8 mouse cellular contexts compared by ENCODE assay signal in the genomic region with DNA sequence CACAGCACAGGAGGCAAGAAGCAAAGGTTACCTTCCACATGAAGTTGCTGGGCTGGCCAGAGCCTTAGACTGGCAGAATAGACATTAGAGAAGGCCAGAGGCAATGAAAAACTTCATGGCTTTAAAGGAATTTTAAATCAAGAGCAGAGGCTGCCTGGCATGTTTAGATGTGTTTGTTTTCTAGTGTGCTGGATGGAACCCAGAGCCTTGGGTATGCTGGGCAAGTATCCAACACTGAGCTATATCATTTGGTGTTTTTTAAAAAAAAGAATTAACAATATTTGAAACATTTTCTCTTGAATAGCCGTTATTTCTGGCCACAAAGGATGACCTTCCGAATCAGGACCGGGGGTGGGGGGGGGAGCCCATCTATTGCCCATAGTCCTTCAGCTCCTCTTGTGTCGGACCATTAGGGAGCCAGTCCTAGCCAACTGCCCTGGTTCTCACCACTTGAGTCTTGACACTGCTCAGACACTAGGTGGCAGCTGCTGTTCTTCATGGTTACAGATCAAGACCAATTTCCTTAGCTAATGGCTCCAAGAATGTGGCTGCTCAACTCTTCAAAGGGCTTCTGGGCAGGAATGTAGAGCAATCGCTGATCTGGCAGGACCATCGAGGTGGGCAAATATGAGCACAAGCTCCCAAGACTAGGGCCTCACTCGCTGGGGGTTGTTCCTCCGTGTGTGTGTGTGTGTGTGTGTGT. TPM values are rescaled to one million over a fixed set of nuclear protein-coding genes. Genes with fewer than 3 reads are reported as not detected.
A peak's percentile ranks its signal among the peaks of the same experiment; 100 is the strongest.
DNase-seq lines count a peak whose midpoint lies in the region; ATAC-seq and TF ChIP-seq lines count a peak whose summit lies in the region.

No protein-coding gene starts in this region.

- no peak overlapping the region for H3ac ChIP-seq in C2C12 (ENCODE audit: control insufficient read depth, insufficient read length, low read depth)

- peak; percentile 47 to 66 for DNase-seq in cerebellum, adult 18-20 months
- DNase-seq in cerebellum, adult 11 months: no peak
- DNase-seq in cerebellum, adult 2 months: peak; percentile 56 to 66
- DNase-seq in kidney, adult 8-10 months: peak; percentile 55 to 67
- DNase-seq in lung, adult 18-20 months: peak; percentile 58 to 72
- DNase-seq in retina, postnatal 7 days (ENCODE audit: low read depth, low spot score): peak; percentile 49

- peaks cover 19% of the 10 kb centered on the region for H3K4me1 ChIP-seq in cerebellum, adult 2 months (ENCODE audit: control insufficient read depth, insufficient read depth, low read length)

- WGBS in cerebellum, adult 2 months: 40% methylated on average over 8 of the region's 8 CpGs

- peaks cover 29% of the 10 kb centered on the region for H3K36me3 ChIP-seq in C2C12 (ENCODE audit: control insufficient read depth, insufficient read depth)

- TF ChIP-seq CTCF in C2C12 (IDR thresholded peaks at IDR 0.05; ENCODE audit: control insufficient read depth, insufficient read depth, insufficient read length): peak; percentile 38
- peak; percentile 70 for TF ChIP-seq CTCF in cerebellum, adult 2 months (IDR thresholded peaks at IDR 0.05; ENCODE audit: borderline replicate concordance, insufficient read depth, low read depth, low read length)

- peak; percentile 50 for ATAC-seq in granulocyte monocyte progenitor cell, adult 5-6 weeks (replicated peaks; ENCODE audit: poor library complexity, severe bottlenecking)

- H3K79me3 ChIP-seq in C2C12 (ENCODE audit: low read depth): no peaks in the 10 kb centered on the region

- no peak overlapping the region for H3K4me3 ChIP-seq in C2C12 (ENCODE audit: insufficient read depth, poor library complexity, severe bottlenecking)
- no peak overlapping the region for H3K4me3 ChIP-seq in cerebellum, adult 2 months (replicated peaks; ENCODE audit: insufficient read depth, low read depth, low read length)

- no peak for TF ChIP-seq POLR2A in cerebellum, adult 2 months (IDR thresholded peaks at IDR 0.05; ENCODE audit: borderline replicate concordance, insufficient read depth, low read length)

- H3K27ac ChIP-seq in cerebellum, adult 2 months (ENCODE audit: insufficient read depth, low read length): no peak overlapping the region

- H3K79me2 ChIP-seq in C2C12 (ENCODE audit: control insufficient read depth, insufficient read depth): no peaks in the 10 kb centered on the region

- H3K27me3 ChIP-seq in C2C12 (ENCODE audit: control insufficient read depth, insufficient read depth, insufficient read length): no peaks in the 10 kb centered on the region
- no peaks in the 10 kb centered on the region for H3K27me3 ChIP-seq in cerebellum, adult 2 months (ENCODE audit: control insufficient read depth, insufficient read depth, low read length)

TF ChIP-seq in C2C12, 6 proteins besides CTCF, POLR2A, EP300 and RAD21:
- TF ChIP-seq USF1 (IDR thresholded peaks at IDR 0.05; ENCODE audit: low read depth) (no peak), MYOD1 (IDR thresholded peaks at IDR 0.05; ENCODE audit: control insufficient read depth, insufficient read length, low read depth) (no peak), CEBPB (IDR thresholded peaks at IDR 0.05; ENCODE audit: low read depth) (no peak), FOSL1 (IDR thresholded peaks at IDR 0.05; ENCODE audit: insufficient read depth, low read length, poor library complexity, severe bottlenecking) (no peak), MAX (IDR thresholded peaks at IDR 0.05) (no peak), MYOG (IDR thresholded peaks at IDR 0.05; ENCODE audit: control insufficient read depth, extremely low read depth, insufficient read length) (no peak)

RNA-seq across cellular contexts. Expression of gene Arid5a, which starts 16.4 kb away (rescaled TPM):
- polyA plus RNA-seq in C2C12 (2012; fragmentation: generic; extraction: Trizol): 25.6 TPM
- polyA plus RNA-seq in cerebellum, adult 2 months (2012; rRNA removed): 9.9 and 10.7 TPM in 2 replicates
- total RNA-seq in granulocyte monocyte progenitor cell, adult 5-6 weeks (2014; fragmentation: Nextera tagmentation): 36.0 and 42.2 TPM in 2 replicates
- total RNA-seq in granulocyte monocyte progenitor cell, adult 5-6 weeks (2017): 33.7 and 33.9 TPM in 2 replicates

RNA-seq across cellular contexts. Expression of gene Kansl3, which starts 45.1 kb away (rescaled TPM):
- 23.6 TPM for polyA plus RNA-seq in C2C12 (2012; fragmentation: generic; extraction: Trizol)
- 72.1 and 75.5 TPM in 2 replicates for polyA plus RNA-seq in cerebellum, adult 2 months (2012; rRNA removed)
- total RNA-seq in granulocyte monocyte progenitor cell, adult 5-6 weeks (2014; fragmentation: Nextera tagmentation): 37.2 and 57.8 TPM in 2 replicates
- 36.9 and 40.2 TPM in 2 replicates for total RNA-seq in granulocyte monocyte progenitor cell, adult 5-6 weeks (2017)

RNA-seq across cellular contexts. Expression of gene Fer1l5, which starts 48.2 kb away (rescaled TPM):
- polyA plus RNA-seq in C2C12 (2012; fragmentation: generic; extraction: Trizol): 0.14 TPM
- polyA plus RNA-seq in cerebellum, adult 2 months (2012; rRNA removed): not detected in 2 replicates
- not detected in 2 replicates for total RNA-seq in granulocyte monocyte progenitor cell, adult 5-6 weeks (2014; fragmentation: Nextera tagmentation)
- total RNA-seq in granulocyte monocyte progenitor cell, adult 5-6 weeks (2017): 0.77 TPM in 1 of 2 replicates, not detected in the other

RNA-seq across cellular contexts. Expression of gene Neurl3, which starts 49.4 kb away (rescaled TPM):
- 1.7 TPM for polyA plus RNA-seq in C2C12 (2012; fragmentation: generic; extraction: Trizol)
- polyA plus RNA-seq in cerebellum, adult 2 months (2012; rRNA removed): 0.93 and 1.0 TPM in 2 replicates
- 9.8 and 13.1 TPM in 2 replicates for total RNA-seq in granulocyte monocyte progenitor cell, adult 5-6 weeks (2014; fragmentation: Nextera tagmentation)
- 14.4 and 17.5 TPM in 2 replicates for total RNA-seq in granulocyte monocyte progenitor cell, adult 5-6 weeks (2017)
